Mouse (Mus musculus) bone marrow, adult 2 months (tissue): ENCODE data around the gene Rspo4.

ENCODE experiments used
- CTCF ChIP-seq: fragments of 200-500 bp; IDR thresholded peaks from 2 replicates; pipeline ENCODE4 v1.5.1; 2011; ENCODE audit warnings: low read length, control low read depth; ENCODE audit not compliant: control insufficient read depth, insufficient read depth
- POLR2A ChIP-seq: fragments of 200-500 bp; IDR thresholded peaks from 2 replicates; pipeline ENCODE4 v1.6.1; 2011; ENCODE audit warnings: low read depth, mild to moderate bottlenecking, control low read depth, low read length, borderline replicate concordance; ENCODE audit not compliant: control insufficient read depth

DNA sequence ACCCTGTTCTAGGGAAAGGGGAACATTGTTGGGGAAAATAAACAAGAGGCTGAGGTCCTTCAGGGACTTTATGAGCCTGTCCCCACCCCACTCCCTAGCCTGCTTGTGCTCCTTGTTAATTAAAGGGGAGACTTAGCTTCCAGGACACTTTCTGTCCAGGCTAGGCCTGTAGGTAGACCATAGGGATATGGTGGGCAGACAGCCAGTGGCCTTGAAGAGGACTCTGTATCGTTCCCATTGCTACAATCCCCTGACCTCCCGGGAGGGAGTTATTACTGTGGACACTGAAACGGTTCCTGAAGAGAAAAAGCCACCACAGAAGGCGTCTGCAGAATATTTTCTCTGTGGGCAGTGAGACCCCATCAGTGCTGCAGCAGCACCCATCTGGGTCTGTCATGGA, 27.1 kb upstream of the Rspo4 start:
- no peak for TF ChIP-seq POLR2A
- TF ChIP-seq CTCF, result no peak
